Mouse (Mus musculus) left cerebral cortex, adult 8-10 months (tissue): Measurements from ENCODE around the gene Cd109. TPM values are rescaled to one million over a fixed set of nuclear protein-coding genes. Genes with fewer than 3 reads are reported as not detected.
A peak's percentile ranks its signal among the peaks of the same experiment; 100 is the strongest.

Experiments
- DNase-seq, 2 experiments: peaks; one replicate each; pipeline ENCODE4 v3.0.0; 2022; ENCODE audit warnings: low spot score in 2 of 2
- total RNA-seq, 4 experiments: library from RNA; stranded (reverse); gene quantifications; 2 replicates each; pipeline ENCODE4 v1.2.4; 2022

Cd109 gene
- total RNA-seq, 4 experiments from 2014 or later = 0.53 to 1.5 (median 1.2) TPM

- no peak for DNase-seq
Observed at GRCm38 (mm10) chr9:78641386-78641785, 26.0 kb downstream of the Cd109 start.

DNA sequence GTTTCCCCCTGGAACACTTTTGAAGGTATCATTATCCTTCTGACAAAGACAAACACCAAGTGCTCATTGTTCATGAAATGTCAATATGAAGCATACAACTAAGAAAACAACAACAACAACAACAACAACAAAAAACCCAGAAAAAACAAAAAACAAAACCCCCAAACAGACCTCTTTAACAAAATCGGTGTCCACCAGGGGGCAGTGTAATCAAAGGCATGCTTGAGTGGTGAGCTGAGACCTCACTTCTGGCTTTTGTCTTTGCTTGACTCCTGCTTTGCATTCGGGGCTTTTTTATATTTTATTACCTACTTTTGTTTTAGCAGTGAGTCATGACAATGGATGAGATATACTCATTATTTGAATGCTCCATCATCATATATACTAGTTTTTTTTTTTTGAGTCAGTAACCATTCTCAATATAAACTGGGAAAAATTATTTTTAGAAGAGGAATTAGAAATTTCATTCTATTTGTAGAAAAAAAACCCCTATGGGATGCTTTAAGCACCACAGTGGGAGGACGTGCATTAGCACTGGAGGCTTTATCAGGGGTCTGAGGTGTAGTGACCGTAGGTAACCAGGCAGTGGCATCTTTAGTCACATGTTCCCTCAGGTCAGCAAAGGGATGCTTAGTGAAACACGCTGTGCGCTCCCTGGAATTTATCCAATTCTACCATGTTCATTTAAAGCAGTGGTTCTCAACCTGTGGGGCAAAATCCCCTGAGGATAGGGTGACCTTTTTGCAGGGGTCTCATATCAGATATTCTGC lies 30.8 kb downstream of the Cd109 start:
- DNase-seq = no peak

DNA sequence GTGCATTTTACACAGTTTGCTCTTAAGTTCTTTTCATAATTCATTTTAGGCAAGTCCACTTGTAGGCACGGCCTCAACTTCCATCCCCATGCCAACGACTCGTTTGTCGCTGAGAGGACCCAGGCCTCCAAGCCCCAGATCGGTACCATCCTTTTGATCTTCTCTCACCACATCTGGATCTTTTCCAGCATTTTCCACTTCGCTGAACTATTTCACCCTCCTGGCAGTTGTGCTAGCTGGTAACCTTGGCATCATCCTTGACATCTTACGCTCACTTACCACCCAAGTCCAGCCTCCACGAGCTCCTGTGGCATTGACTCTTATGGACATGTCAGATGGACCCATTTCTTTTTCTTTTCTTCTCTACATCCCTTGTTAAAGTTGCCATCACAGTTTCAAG lies 33.3 kb downstream of the Cd109 start:
- DNase-seq = no peak

DNA sequence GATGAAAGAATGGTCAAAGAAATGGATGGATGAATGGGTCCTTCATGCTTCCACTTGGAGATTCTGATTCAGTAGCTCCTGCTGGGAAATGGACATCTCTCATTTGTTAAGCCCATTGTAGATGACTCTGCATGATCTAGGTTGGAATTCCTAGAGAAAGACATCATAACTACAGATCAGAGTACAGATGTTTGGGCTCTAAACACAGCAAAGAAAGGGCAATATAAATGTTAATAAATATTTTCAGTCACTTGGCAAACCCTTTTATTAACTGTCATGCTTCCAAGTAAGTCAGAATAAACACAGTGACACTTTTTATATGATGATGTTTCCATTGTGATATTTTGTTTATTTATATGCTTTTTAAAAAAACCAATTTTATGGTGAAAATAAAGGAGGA lies 34.1 kb downstream of the Cd109 start:
- DNase-seq = no peak

GRCm38 (mm10) chr9:78657564-78657963 lies 42.2 kb downstream of the Cd109 start:
- no peak for DNase-seq

DNA sequence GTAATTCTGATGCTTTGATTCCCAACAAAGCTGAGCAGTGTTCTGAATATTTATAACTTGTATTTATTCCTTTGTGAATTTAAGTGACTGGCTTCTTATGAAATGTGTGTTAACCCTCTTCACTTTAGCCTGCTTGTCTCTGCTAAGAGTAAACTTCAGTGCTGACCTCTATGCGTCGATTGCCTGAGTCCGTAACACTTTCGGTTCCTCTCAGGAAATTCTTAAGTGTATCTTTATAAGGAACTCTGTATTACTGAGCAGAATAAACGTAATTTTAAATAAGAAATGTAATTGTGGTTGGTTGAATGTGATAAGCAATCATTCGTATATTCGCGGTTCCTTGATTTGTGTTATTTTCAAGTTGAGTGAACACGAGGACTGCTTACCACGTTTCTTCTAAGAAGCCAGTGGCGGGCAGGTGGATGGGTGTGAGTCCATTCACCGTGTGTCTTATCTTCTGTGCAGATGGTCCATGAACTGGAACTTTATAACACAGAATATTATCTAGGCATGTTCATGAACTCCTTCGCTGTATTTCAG lies 56.2 kb downstream of the Cd109 start:
- no peak for DNase-seq

DNA sequence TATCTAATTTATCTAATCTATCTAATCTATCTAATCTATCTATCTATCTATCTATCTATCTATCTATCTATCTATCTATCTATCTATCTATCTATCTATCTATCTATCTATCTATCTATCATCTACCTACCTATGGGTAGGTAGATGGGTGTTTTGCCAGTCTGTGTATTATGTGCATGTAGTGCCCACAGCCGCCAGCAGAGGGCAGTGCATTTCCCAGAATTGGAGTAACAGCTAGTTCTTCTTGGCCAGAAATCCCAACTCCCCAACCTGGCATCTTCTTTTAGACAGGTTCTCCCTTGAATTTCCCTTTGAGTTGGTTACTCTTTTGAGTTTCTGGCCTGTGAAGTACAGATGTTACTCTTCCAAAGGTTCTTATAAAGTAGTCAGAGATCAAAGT lies 85.3 kb downstream of the Cd109 start:
- peak; percentile 5 to 68 for DNase-seq

DNA sequence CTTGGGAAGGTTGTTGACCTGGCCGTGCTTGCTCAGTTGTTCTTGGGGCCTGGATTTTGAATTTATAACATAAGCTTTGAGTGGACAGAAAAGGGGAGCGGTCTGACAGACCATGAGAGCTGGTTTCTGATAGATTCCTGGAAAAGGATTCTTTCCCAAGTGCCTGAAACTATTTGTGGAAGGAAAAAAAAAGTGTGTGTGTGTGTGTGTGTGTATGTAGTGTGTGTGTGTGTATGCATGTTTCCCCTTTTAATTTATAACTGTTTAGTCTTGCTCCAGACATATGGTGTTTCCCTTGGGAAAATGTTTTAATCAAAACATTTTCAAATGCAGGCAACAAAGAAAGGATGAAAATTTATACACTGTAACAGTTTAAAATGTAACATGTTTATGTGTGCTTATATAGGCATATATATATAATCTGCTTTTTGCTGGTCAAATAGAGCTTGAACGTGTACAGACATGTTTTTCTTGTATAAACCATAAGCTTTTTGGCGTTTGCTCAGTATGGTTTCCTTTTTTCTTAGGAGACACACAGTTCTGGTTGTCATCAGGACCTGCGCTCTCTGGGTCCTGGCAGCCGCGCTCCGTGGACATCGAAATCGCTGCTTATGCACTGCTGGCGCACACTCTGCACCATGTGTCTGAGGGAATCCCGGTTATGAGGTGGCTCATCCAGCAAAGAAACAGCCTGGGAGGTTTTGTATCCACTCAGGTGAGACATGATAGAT lies 87.3 kb downstream of the Cd109 start:
- DNase-seq = no peak

GRCm38 (mm10) chr9:78720888-78721798 lies 105.8 kb downstream of the Cd109 start:
- no peak for DNase-seq

DNA sequence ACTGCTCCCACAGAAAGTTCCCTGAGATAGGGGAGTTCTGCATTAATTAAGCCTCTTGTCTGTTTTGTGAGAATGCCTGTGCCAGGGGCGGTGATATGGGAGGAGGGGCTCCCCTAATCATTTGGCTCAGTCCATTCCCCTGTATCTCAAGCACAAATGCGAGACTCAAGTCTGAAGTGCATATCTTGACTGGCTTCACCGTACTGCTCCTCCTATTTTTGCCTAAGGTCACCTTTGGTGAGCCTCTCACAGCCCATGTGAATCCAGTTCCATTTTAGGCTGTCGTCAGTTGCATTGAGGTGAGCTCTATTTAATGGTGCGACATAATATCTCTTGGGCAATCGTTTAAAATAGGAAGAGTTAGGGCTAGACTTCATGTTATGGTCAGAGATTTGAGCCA lies 116.6 kb downstream of the Cd109 start:
- DNase-seq = no peak

DNA sequence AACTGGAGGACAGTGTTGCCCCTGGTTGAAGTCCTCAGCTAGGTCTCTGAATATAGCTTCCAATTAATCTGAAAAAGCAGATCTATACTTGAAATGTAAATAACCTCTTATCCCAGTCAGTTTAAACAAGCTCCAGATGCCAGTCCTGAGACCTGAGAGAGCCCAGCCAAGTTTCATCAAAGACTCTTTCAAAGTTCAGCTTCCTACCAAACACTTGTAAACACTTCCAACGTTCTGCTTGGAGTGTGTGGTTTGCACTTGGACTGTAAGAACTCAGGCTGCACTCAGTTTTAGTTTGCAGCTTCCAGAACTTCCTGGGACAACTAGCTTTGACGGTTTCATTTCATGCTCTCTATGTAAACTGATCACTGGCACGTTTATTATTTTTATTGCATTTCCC lies 120.2 kb downstream of the Cd109 start:
- DNase-seq = no peak

DNA sequence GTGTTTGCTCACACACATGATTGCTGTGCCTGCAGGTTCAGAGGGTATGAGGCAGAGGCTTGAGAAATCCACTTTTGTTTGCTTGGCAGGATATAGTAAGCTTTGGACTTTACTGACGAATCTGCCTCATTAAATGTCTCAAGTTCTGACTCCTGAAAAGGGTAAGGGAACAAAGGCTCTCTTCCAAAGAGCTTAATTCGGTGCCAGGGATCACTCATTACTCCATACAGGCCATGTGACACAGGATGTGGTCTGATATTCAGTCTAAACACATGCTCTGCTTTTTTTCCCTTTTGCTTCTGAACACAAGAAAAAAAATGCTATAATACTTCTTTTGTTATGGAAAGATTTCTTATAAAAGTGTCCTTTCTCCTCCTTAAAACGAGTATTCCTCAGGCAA lies 126.7 kb downstream of the Cd109 start:
- DNase-seq = no peak

- no peak for DNase-seq
Observed at GRCm38 (mm10) chr9:78750246-78750645, 134.9 kb downstream of the Cd109 start.

Other genes with a start within 250 kb of the Cd109 start
- gene Dppa5a, start 247.4 kb upstream of the Cd109 start, total RNA-seq = under 1 TPM in 1 of 4 experiments, not detected in 3; 0.65 TPM
- gene Ooep, start 236.8 kb upstream of the Cd109 start, total RNA-seq = not detected
- gene Ddx43, start 219.8 kb upstream of the Cd109 start, total RNA-seq = under 1 TPM in 2 of 4 experiments, not detected in 2; 0.25 to 0.33 TPM
- 1 to 10 TPM in 1 of 4 experiments, under 1 TPM in 3; 0.52 to 1.1 (median 0.65) TPM for gene Cgas, start 172.3 kb upstream of the Cd109 start, total RNA-seq
- gene Mto1, start 167.3 kb upstream of the Cd109 start, total RNA-seq = 10 to 100 TPM; 22.9 to 29.3 (median 26.9) TPM
- under 1 TPM; 0.40 to 0.54 (median 0.47) TPM for gene Gm17324, start 166.8 kb upstream of the Cd109 start, total RNA-seq
- gene Eef1a1, start 126.4 kb upstream of the Cd109 start, total RNA-seq = 1,000 to 10,000 TPM; 2,343 to 2,844 (median 2,594) TPM
- 10 to 100 TPM; 17.2 to 20.3 (median 19.2) TPM for gene Slc17a5, start 27.5 kb upstream of the Cd109 start, total RNA-seq